Mouse (Mus musculus): ENCODE measurements at regions not wholly inside any gene's neighbourhood (a gene's known extent, or its start where the extent isn't known, plus 50 kb on each side); places are given as distances from the start of the nearest gene placed in this dataset.
A peak's percentile ranks its signal among the peaks of the same experiment; 100 is the strongest.

DNA sequence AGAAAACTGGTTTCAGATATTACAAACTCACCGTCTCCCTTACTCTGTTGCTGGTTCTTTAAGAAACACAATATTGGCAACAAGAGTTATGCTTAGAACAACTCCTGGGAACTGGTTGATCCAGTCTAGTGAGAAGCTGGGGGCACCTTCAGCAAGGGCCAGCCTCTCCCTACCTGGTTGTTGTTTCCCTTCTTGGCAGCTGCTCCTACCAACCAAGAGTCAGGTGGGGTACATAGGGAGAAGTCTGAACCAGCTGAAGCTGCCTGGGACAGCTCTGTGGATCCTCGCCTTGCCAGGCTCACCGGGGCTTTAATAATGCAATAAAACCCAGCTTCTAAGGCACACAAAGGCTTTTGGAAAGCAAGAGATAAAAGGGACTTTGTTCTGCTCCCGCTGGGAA lies 62.7 kb upstream of the Atp1a1 start:
- 41% methylated on average over 4 of the region's 4 CpGs for WGBS
- ATAC-seq: peak; percentile 94
- Histone ChIP-seq H3K4me1 (ENCODE audit: insufficient read depth, low read depth, low read length) (peaks cover 5% of the 10 kb centered on the region), H3K36me3 (ENCODE audit: insufficient read depth, low read length) (no peaks in the 10 kb centered on the region), H3K4me3 (ENCODE audit: low read depth, low read length) (no peak overlapping the region), H3K9ac (replicated peaks; ENCODE audit: low read depth) (no peak overlapping the region; the same call in 1 of the 2 replicates), H3K9me3 (ENCODE audit: low read length) (no peaks in the 10 kb centered on the region), H3K27me3 (replicated peaks; ENCODE audit: insufficient read depth, low read length) (no peaks in the 10 kb centered on the region), H3K27ac (ENCODE audit: low read length) (peak overlapping the region; percentile 85), H3K4me2 (replicated peaks; ENCODE audit: low read depth, low read length) (peak overlapping the region; percentile 22; the same call in 1 of the 2 replicates)
- DNase-seq (ENCODE audit: low spot score): peak; percentile 93
- TF ChIP-seq EP300 (IDR thresholded peaks at IDR 0.05) (peak; percentile 82), CTCF (IDR thresholded peaks at IDR 0.05) (no peak)

GRCm38 (mm10) chr3:101666583-101666982 lies 62.1 kb upstream of the Atp1a1 start:
- Histone ChIP-seq H3K9ac (replicated peaks; ENCODE audit: low read depth) (no peak overlapping the region), H3K27me3 (replicated peaks; ENCODE audit: insufficient read depth, low read length) (no peaks in the 10 kb centered on the region), H3K4me3 (ENCODE audit: low read depth, low read length) (no peak overlapping the region), H3K9me3 (ENCODE audit: low read length) (no peaks in the 10 kb centered on the region), H3K27ac (ENCODE audit: low read length) (peak overlapping the region; percentile 85), H3K36me3 (ENCODE audit: insufficient read depth, low read length) (no peaks in the 10 kb centered on the region), H3K4me2 (replicated peaks; ENCODE audit: low read depth, low read length) (no peak overlapping the region), H3K4me1 (ENCODE audit: insufficient read depth, low read depth, low read length) (peaks cover 5% of the 10 kb centered on the region)
- DNase-seq (ENCODE audit: low spot score) (peak; percentile 41), ATAC-seq (peak; percentile 56)
- no peak for TF ChIP-seq EP300 (IDR thresholded peaks at IDR 0.05)
- TF ChIP-seq CTCF (IDR thresholded peaks at IDR 0.05): no peak
- WGBS: 59% methylated on average over 8 of the region's 8 CpGs

DNA sequence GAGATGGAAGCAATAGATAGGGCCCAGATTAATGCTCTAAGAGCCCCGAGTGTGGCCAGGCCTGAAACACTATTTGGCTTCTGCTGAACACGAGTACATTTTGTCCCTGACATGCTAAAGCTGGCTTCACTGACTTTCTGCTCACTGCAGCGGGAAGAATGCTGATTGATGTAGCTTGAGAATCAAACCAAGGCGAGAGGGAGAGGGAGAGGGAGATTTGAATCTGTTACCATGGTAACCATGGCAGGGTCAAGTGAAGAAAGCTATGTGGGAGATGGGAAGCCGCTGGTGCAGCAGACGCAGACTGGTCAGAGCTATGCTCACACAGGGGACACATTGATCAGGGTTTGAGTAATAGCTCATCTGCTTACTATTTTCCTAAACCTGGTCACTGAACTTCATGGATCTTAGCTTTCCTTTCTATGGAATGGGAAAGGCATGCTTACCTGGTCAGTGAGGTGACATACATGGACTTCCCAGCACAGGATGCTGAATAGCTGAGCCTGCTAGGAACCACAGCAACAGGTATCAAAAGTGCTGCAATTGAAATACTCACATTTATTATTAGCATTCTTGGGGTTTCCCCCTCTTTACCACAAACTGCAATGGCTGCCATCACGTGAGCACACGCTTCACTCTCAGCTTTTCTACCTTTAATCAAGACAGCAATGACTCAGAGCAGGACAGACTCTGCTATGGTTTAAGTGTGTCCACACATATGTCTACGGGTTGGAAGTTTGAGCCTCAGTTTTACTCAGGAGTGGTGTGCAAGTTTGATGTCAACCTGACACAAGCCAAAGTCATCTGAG lies 56.9 kb upstream of the Atp1a1 start:
- no peaks in the 10 kb centered on the region for H3K4me1 ChIP-seq (ENCODE audit: insufficient read depth, low read depth, low read length)
- H3K27me3 ChIP-seq (replicated peaks; ENCODE audit: insufficient read depth, low read length): no peaks in the 10 kb centered on the region
- ATAC-seq (peak; percentile 63), DNase-seq (ENCODE audit: low spot score) (peak; percentile 53)
- no peaks in the 10 kb centered on the region for H3K9me3 ChIP-seq (ENCODE audit: low read length)
- no peak for TF ChIP-seq CTCF (IDR thresholded peaks at IDR 0.05)
- TF ChIP-seq EP300 (IDR thresholded peaks at IDR 0.05): no peak
- H3K9ac ChIP-seq (replicated peaks; ENCODE audit: low read depth): no peak overlapping the region
- H3K27ac ChIP-seq (ENCODE audit: low read length): no peak overlapping the region
- H3K4me3 ChIP-seq (ENCODE audit: low read depth, low read length): no peak overlapping the region
- H3K4me2 ChIP-seq (replicated peaks; ENCODE audit: low read depth, low read length): no peak overlapping the region
- no peaks in the 10 kb centered on the region for H3K36me3 ChIP-seq (ENCODE audit: insufficient read depth, low read length)
- 40% methylated on average over 9 of the region's 9 CpGs for WGBS

DNA sequence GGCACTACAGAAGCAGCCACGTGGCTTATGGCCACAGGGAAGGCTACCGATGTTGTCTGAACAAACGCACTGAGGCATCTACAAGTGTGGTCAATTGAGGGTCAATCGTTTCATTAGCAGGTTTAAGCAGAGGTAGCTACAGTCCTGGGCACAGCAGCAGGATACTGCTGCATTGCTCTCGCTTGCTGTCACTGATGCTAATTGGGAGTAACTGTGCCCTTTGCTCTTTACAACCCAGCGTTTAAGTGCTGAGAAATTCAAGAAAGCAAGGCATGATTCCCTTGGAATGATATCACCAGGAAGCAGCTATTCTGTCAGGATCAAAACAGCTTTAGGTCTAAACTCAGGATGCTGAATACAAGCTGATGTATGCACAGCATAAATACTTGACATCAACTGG lies 56.2 kb upstream of the Atp1a1 start:
- no peak for ATAC-seq
- 52% methylated on average over 6 of the region's 6 CpGs for WGBS
- no peak overlapping the region for H3K9ac ChIP-seq (replicated peaks; ENCODE audit: low read depth)
- no peaks in the 10 kb centered on the region for H3K36me3 ChIP-seq (ENCODE audit: insufficient read depth, low read length)
- no peaks in the 10 kb centered on the region for H3K4me1 ChIP-seq (ENCODE audit: insufficient read depth, low read depth, low read length)
- no peak for TF ChIP-seq EP300 (IDR thresholded peaks at IDR 0.05)
- no peak for TF ChIP-seq CTCF (IDR thresholded peaks at IDR 0.05)
- H3K4me3 ChIP-seq (ENCODE audit: low read depth, low read length): no peak overlapping the region
- no peak for DNase-seq (ENCODE audit: low spot score)
- H3K27me3 ChIP-seq (replicated peaks; ENCODE audit: insufficient read depth, low read length): no peaks in the 10 kb centered on the region
- H3K27ac ChIP-seq (ENCODE audit: low read length): no peak overlapping the region
- no peaks in the 10 kb centered on the region for H3K9me3 ChIP-seq (ENCODE audit: low read length)
- H3K4me2 ChIP-seq (replicated peaks; ENCODE audit: low read depth, low read length): no peak overlapping the region

- ATAC-seq (no peak), DNase-seq (ENCODE audit: low spot score) (no peak)
- Histone ChIP-seq H3K9me3 (ENCODE audit: low read length) (no peaks in the 10 kb centered on the region), H3K4me2 (replicated peaks; ENCODE audit: low read depth, low read length) (no peak overlapping the region), H3K27ac (ENCODE audit: low read length) (no peak overlapping the region), H3K9ac (replicated peaks; ENCODE audit: low read depth) (no peak overlapping the region), H3K27me3 (replicated peaks; ENCODE audit: insufficient read depth, low read length) (no peaks in the 10 kb centered on the region), H3K4me3 (ENCODE audit: low read depth, low read length) (no peak overlapping the region), H3K36me3 (ENCODE audit: insufficient read depth, low read length) (no peaks in the 10 kb centered on the region), H3K4me1 (ENCODE audit: insufficient read depth, low read depth, low read length) (no peaks in the 10 kb centered on the region)
- no peak for TF ChIP-seq EP300 (IDR thresholded peaks at IDR 0.05)
- TF ChIP-seq CTCF (IDR thresholded peaks at IDR 0.05): no peak
- 96% methylated on average over 4 of the region's 4 CpGs for WGBS
Measured at GRCm38 (mm10) chr3:101660176-101660575, 55.7 kb upstream of the Atp1a1 start.

GRCm38 (mm10) chr3:101657979-101658378 lies 53.5 kb upstream of the Atp1a1 start:
- DNase-seq (ENCODE audit: low spot score) (no peak), ATAC-seq (no peak)
- Histone ChIP-seq H3K27me3 (replicated peaks; ENCODE audit: insufficient read depth, low read length) (no peaks in the 10 kb centered on the region), H3K4me3 (ENCODE audit: low read depth, low read length) (no peak overlapping the region), H3K9me3 (ENCODE audit: low read length) (no peaks in the 10 kb centered on the region), H3K36me3 (ENCODE audit: insufficient read depth, low read length) (no peaks in the 10 kb centered on the region), H3K9ac (replicated peaks; ENCODE audit: low read depth) (no peak overlapping the region), H3K4me1 (ENCODE audit: insufficient read depth, low read depth, low read length) (no peaks in the 10 kb centered on the region), H3K4me2 (replicated peaks; ENCODE audit: low read depth, low read length) (no peak overlapping the region), H3K27ac (ENCODE audit: low read length) (no peak overlapping the region)
- TF ChIP-seq EP300 (IDR thresholded peaks at IDR 0.05) (no peak), CTCF (IDR thresholded peaks at IDR 0.05) (no peak)
